Mouse (Mus musculus) hindbrain, embryonic 15.5 days (tissue): ENCODE results near the gene Gm10638. TPM values are rescaled to one million over a fixed set of nuclear protein-coding genes. Genes with fewer than 3 reads are reported as not detected.
A peak's percentile ranks its signal among the peaks of the same experiment; 100 is the strongest.

Experiments
- ATAC-seq: fragments of 200-750 bp; cut with Nextera tagmentation; 2 replicates; pipeline ENCODE4 v1.8.0; 2017; ENCODE audit warnings: low read depth, moderate number of reproducible peaks, moderate TSS enrichment; ENCODE audit not compliant: low FRiP score
- H3K27ac ChIP-seq: fragments of 300-500 bp; sonication (generic); replicated peaks from 2 replicates; pipeline ENCODE4 v1.5.1; 2015; ENCODE audit warnings: mild to moderate bottlenecking, inconsistent platforms
- H3K27me3 ChIP-seq: fragments of 300-500 bp; sonication (generic); 2 replicates; pipeline ENCODE4 v1.6.1; 2015; ENCODE audit warnings: control low read depth, inconsistent platforms
- H3K36me3 ChIP-seq: fragments of 300-500 bp; sonication (generic); 2 replicates; pipeline ENCODE4 v1.6.1; 2015; ENCODE audit warnings: control low read depth, inconsistent platforms
- H3K4me1 ChIP-seq: fragments of 300-500 bp; sonication (generic); replicated peaks from 2 replicates; pipeline ENCODE4 v1.6.1; 2015; ENCODE audit warnings: control low read depth, inconsistent platforms
- H3K4me2 ChIP-seq: fragments of 300-500 bp; sonication (generic); 2 replicates; pipeline ENCODE4 v1.6.1; 2015; ENCODE audit warnings: moderate library complexity, mild to moderate bottlenecking, inconsistent platforms
- H3K4me3 ChIP-seq: fragments of 300-500 bp; sonication (generic); 2 replicates; pipeline ENCODE4 v1.5.1; 2015; ENCODE audit warnings: mild to moderate bottlenecking, inconsistent platforms
- H3K9ac ChIP-seq: fragments of 300-500 bp; sonication (generic); 2 replicates; pipeline ENCODE4 v1.6.1; 2015; ENCODE audit warnings: inconsistent platforms
- H3K9me3 ChIP-seq: fragments of 300-500 bp; sonication (generic); 2 replicates; pipeline ENCODE4 v1.6.1; 2016; ENCODE audit warnings: control low read depth, inconsistent platforms
- WGBS: fragments of 180-500 bp; shearing (Covaris S2); methylation state at CpG from one replicate; pipeline ENCODE4 v1.1.7; 2015; 5-methylcytosine and 5-hydroxymethylcytosine counted together
- polyA plus RNA-seq: library from polyadenylated mRNA; unstranded; fragments of >200 nt; fragmentation: Nextera tagmentation; extraction: Ambion mirVana; gene quantifications from 2 replicates; pipeline ENCODE4 v1.2.1, GENCODE M21; 2015

Gene Gm10638
- polyA plus RNA-seq = 6.0 and 7.2 TPM in 2 replicates

DNA sequence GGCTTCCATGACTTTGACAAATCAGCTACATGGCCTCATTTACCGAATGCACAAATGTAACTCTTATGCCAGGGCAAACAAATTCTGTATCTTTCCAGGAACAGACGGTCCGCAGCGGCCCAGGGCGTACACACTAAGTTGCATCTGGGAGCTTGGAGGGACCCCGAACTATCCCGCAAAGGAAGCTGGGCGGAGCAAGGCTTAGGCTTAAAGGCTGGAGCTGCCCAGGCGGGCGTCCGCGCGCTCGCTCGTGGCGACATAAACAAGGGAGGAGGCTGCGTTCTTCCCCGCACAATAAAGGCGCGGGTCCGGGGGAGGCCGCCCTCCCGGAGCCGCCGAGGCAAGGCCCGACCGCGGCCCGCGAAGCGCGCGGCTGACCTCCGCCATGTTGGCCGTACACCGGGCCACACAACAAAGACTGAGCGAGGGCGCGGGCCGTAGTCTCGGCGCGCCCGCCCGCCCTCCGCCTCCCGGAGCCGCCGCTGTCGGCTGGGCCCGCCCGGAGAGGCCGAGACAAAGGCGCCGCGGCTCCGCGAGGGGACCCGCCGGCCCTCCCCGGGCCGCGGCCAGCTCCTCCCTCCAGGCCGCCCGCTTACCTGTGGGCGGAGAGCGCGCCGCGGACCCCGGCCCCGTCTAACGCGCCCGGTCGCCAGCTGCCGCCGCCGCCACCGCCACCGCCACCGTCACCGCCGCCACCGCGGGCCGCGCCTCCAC lies at the start of gene Gm10638, which contains the start of gene Siah1a:
TSS of gene Gm10638 (plus strand) at position 479 of the 714 bp plus-strand sequence.
TSS of gene Siah1a (minus strand) at position 714 of the 714 bp plus-strand sequence.
- Histone ChIP-seq H3K9ac (peak within 1 kb of the TSS; percentile 94), H3K4me1 (peaks cover 46% of the 10 kb centered on the region), H3K27ac (peak within 1 kb of the TSS; percentile 98), H3K4me2 (peak within 1 kb of the TSS; percentile 72), H3K9me3 (no peaks in the 10 kb centered on the region), H3K27me3 (no peaks in the 10 kb centered on the region), H3K36me3 (no peaks in the 10 kb centered on the region), H3K4me3 (peak within 1 kb of the TSS; percentile 92)
- ATAC-seq = peak; percentile 85
- WGBS = under 1% methylated on average over 79 of the region's 88 CpGs

DNA sequence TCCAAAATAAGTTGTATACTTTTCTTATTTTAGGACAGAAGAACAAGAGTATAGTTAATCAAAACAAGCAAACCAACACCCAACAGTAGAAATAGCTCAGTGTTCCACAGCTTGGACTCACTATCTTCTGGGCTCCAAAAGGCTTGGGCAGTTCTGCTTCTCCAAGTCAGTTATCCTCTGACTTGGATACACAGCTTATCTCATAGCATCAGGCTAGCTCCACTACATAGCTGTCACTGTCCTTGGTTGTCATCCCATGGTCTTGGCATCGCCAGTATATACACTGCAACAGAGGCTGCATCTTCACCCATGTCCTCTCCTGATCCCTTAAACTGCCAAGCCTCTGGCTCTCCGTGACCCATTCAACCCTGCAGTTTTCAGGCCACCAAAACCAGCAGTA lies 49.8 kb upstream of the Gm10638 start:
- H3K9me3 ChIP-seq = no peaks in the 10 kb centered on the region
- no peak overlapping the region for H3K27ac ChIP-seq
- ATAC-seq = no peak
- no peak overlapping the region for H3K4me3 ChIP-seq
- no peaks in the 10 kb centered on the region for H3K27me3 ChIP-seq
- WGBS = 96% methylated on average over 2 of the region's 2 CpGs
- H3K9ac ChIP-seq = no peak overlapping the region
- peaks cover 4% of the 10 kb centered on the region; the same call in 1 of the 2 replicates for H3K36me3 ChIP-seq
- no peak overlapping the region for H3K4me2 ChIP-seq
- H3K4me1 ChIP-seq = no peaks in the 10 kb centered on the region

DNA sequence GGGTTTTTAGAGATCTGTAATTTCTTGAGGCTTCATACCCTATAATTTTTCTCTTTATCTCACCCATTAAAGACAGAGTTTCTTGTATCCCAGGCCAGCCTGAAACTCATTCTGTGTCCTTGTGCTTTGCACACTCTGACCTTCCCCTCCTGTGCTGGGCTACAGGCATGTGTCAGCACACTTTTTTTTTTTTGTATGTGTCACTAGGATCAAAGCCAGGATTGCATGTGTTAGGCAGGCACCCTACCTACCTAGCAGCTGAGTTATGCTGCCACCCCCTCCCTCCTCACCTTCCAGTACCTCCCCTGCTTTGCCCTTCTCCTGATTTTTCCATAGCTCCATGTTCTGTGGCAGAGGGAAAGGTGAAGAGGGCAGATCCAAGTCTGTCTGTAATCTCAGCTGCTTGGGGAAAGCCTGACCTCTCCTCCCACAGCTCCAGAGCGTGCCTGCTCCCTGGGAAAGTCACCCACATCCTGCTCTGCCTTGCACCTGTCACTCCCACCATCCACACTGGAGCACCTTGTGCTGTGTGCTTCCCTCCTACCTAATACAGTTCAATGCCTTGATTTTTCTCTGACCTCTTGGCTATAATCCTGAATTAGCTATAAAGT lies 46.6 kb upstream of the Gm10638 start:
- Histone ChIP-seq H3K27me3 (no peaks in the 10 kb centered on the region), H3K4me1 (no peaks in the 10 kb centered on the region), H3K4me2 (no peak overlapping the region), H3K27ac (no peak overlapping the region), H3K36me3 (no peaks in the 10 kb centered on the region), H3K9ac (no peak overlapping the region), H3K9me3 (no peaks in the 10 kb centered on the region), H3K4me3 (no peak overlapping the region)
- WGBS = 95% methylated on average over 1 of the region's 1 CpGs
- no peak for ATAC-seq

- H3K9ac ChIP-seq = no peak overlapping the region
- no peak overlapping the region for H3K4me2 ChIP-seq
- H3K4me1 ChIP-seq = no peaks in the 10 kb centered on the region
- H3K27me3 ChIP-seq = no peaks in the 10 kb centered on the region
- no peak overlapping the region for H3K27ac ChIP-seq
- no peaks in the 10 kb centered on the region for H3K36me3 ChIP-seq
- 94% methylated on average over 12 of the region's 12 CpGs for WGBS
- no peaks in the 10 kb centered on the region for H3K9me3 ChIP-seq
- no peak for ATAC-seq
- no peak overlapping the region for H3K4me3 ChIP-seq
Observed at GRCm38 (mm10) chr8:86699471-86699870, 46.0 kb upstream of the Gm10638 start.

GRCm38 (mm10) chr8:86702453-86702852 lies 43.0 kb upstream of the Gm10638 start:
- Histone ChIP-seq H3K4me3 (no peak overlapping the region), H3K4me2 (no peak overlapping the region), H3K27ac (no peak overlapping the region), H3K9me3 (no peaks in the 10 kb centered on the region), H3K27me3 (no peaks in the 10 kb centered on the region), H3K4me1 (no peaks in the 10 kb centered on the region), H3K9ac (no peak overlapping the region), H3K36me3 (no peaks in the 10 kb centered on the region)
- WGBS = 89% methylated on average over 3 of the region's 3 CpGs
- no peak for ATAC-seq

- H3K4me1 ChIP-seq = no peaks in the 10 kb centered on the region
- WGBS = 84% methylated on average over 3 of the region's 3 CpGs
- H3K9me3 ChIP-seq = no peaks in the 10 kb centered on the region
- no peak overlapping the region for H3K9ac ChIP-seq
- no peak overlapping the region for H3K4me3 ChIP-seq
- peaks cover 6% of the 10 kb centered on the region; the same call in 1 of the 2 replicates for H3K36me3 ChIP-seq
- no peak overlapping the region for H3K27ac ChIP-seq
- H3K27me3 ChIP-seq = no peaks in the 10 kb centered on the region
- no peak overlapping the region for H3K4me2 ChIP-seq
- no peak for ATAC-seq
Observed at GRCm38 (mm10) chr8:86705317-86705716, 40.2 kb upstream of the Gm10638 start.

- H3K27ac ChIP-seq = no peak overlapping the region
- H3K4me3 ChIP-seq = no peak overlapping the region
- no peak overlapping the region for H3K9ac ChIP-seq
- no peak for ATAC-seq
- 82% methylated on average over 5 of the region's 5 CpGs for WGBS
- no peaks in the 10 kb centered on the region for H3K27me3 ChIP-seq
- peaks cover 6% of the 10 kb centered on the region; the same call in 1 of the 2 replicates for H3K36me3 ChIP-seq
- H3K9me3 ChIP-seq = no peaks in the 10 kb centered on the region
- no peak overlapping the region for H3K4me2 ChIP-seq
- H3K4me1 ChIP-seq = no peaks in the 10 kb centered on the region
Observed at GRCm38 (mm10) chr8:86706756-86707155, 38.7 kb upstream of the Gm10638 start.

- H3K27me3 ChIP-seq = no peaks in the 10 kb centered on the region
- H3K27ac ChIP-seq = no peak overlapping the region
- no peak for ATAC-seq
- no peak overlapping the region for H3K4me2 ChIP-seq
- H3K36me3 ChIP-seq = peaks cover 6% of the 10 kb centered on the region; the same call in 1 of the 2 replicates
- H3K4me1 ChIP-seq = peaks cover 4% of the 10 kb centered on the region; the same call in 1 of the 2 replicates
- 73% methylated on average over 4 of the region's 4 CpGs for WGBS
- H3K4me3 ChIP-seq = no peak overlapping the region
- H3K9me3 ChIP-seq = no peaks in the 10 kb centered on the region
- no peak overlapping the region for H3K9ac ChIP-seq
Observed at GRCm38 (mm10) chr8:86707873-86708272, 37.6 kb upstream of the Gm10638 start.

- Histone ChIP-seq H3K4me1 (peaks cover 19% of the 10 kb centered on the region), H3K9ac (no peak overlapping the region), H3K27me3 (no peaks in the 10 kb centered on the region), H3K36me3 (peaks cover 9% of the 10 kb centered on the region), H3K9me3 (no peaks in the 10 kb centered on the region), H3K27ac (0 out of 2 replicates have a peak overlapping the region, but pooled peaks have one; percentile 66), H3K4me2 (no peak overlapping the region), H3K4me3 (no peak overlapping the region)
- no peak for ATAC-seq
- 90% methylated on average over 3 of the region's 3 CpGs for WGBS
Observed at GRCm38 (mm10) chr8:86712594-86712993, 32.9 kb upstream of the Gm10638 start.

DNA sequence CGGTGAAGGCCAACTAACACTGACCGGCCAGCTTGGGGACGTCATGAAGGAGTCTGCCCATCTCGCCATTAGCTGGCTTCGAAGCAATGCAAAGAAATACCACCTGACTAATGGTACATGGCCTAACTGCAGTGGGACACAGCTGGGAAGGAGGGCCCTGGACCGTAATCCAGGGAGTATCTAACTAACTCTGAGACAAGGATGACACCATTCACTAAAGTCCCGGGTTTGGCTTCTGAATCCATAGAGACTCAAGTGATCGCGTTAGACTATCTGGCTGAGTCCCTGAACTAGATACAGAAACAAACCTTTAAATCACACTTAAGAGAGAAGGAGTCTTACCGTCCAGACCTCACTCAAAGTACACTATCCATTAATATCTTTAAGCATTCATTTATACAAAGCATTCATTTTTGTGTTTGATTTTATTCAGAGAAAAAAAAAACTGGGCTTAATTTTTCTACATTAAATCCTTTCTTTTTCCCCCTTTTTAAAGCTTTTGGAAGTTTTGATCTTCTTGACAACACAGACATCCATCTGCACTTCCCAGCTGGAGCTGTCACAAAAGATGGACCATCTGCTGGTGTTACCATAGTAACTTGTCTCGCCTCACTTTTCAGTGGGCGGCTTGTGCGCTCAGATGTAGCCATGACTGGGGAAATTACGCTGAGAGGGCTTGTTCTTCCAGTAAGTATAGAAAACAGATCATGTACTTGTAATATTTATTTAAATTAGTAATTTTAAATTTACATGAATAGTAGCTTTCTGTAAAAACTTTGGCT lies 31.9 kb upstream of the Gm10638 start:
- H3K4me1 ChIP-seq = peaks cover 19% of the 10 kb centered on the region
- no peaks in the 10 kb centered on the region for H3K9me3 ChIP-seq
- no peak overlapping the region for H3K4me2 ChIP-seq
- peak overlapping the region; percentile 66 for H3K27ac ChIP-seq
- 33% methylated on average over 14 of the region's 14 CpGs for WGBS
- no peak overlapping the region for H3K4me3 ChIP-seq
- peak; percentile 73 for ATAC-seq
- H3K27me3 ChIP-seq = no peaks in the 10 kb centered on the region
- peaks cover 10% of the 10 kb centered on the region for H3K36me3 ChIP-seq
- H3K9ac ChIP-seq = no peak overlapping the region

- H3K9ac ChIP-seq = no peak overlapping the region
- peaks cover 15% of the 10 kb centered on the region for H3K36me3 ChIP-seq
- H3K4me3 ChIP-seq = no peak overlapping the region
- peaks cover 9% of the 10 kb centered on the region for H3K4me1 ChIP-seq
- H3K4me2 ChIP-seq = no peak overlapping the region
- no peaks in the 10 kb centered on the region for H3K9me3 ChIP-seq
- WGBS = 91% methylated on average over 2 of the region's 2 CpGs
- no peak overlapping the region for H3K27ac ChIP-seq
- no peaks in the 10 kb centered on the region for H3K27me3 ChIP-seq
- no peak for ATAC-seq
Observed at GRCm38 (mm10) chr8:86718332-86718994, 27.0 kb upstream of the Gm10638 start.
